Mouse (Mus musculus): Measurements from ENCODE around the gene Defb23. TPM values are rescaled to one million over a fixed set of nuclear protein-coding genes. Genes with fewer than 3 reads are reported as not detected.
"Not testable (repeated sequence)": the region's sequence is repeated elsewhere in the genome, so short reads cannot be mapped to it uniquely, and the experiment has no call there.

The Defb23 gene
- polyA plus RNA-seq, 1 experiment from 2014 or later = not detected

- H3K9me3 ChIP-seq (replicated peaks) = no peaks in the 10 kb centered on the region
- WGBS (ENCODE audit: insufficient replicate concordance) = 62% methylated on average over 7 of the region's 7 CpGs
- no peaks in the 10 kb centered on the region for H3K36me3 ChIP-seq
- H3K27ac ChIP-seq = no peak overlapping the region
- H3K4me1 ChIP-seq = peaks cover 16% of the 10 kb centered on the region
- H3K4me3 ChIP-seq = no peak overlapping the region
- no peak overlapping the region for H3K4me2 ChIP-seq
- no peak overlapping the region for H3K9ac ChIP-seq
- no peak for ATAC-seq
- 0 out of 2 replicates have a peak, but pooled peaks cover 4% of the 10 kb centered on the region for H3K27me3 ChIP-seq (replicated peaks)
These were observed 28.0 kb downstream of the Defb23 start for GRCm38 (mm10) chr2:152436405-152436901.

GRCm38 (mm10) chr2:152428481-152428880 is 35.9 kb downstream of the Defb23 start:
- not testable (repeated sequence) for H3K27ac ChIP-seq; H3K4me2 ChIP-seq; H3K9me3 ChIP-seq (replicated peaks); H3K36me3 ChIP-seq; H3K4me3 ChIP-seq; ATAC-seq; H3K9ac ChIP-seq; H3K27me3 ChIP-seq (replicated peaks); H3K4me1 ChIP-seq
- 65% methylated on average over 2 of the region's 2 CpGs for WGBS (ENCODE audit: insufficient replicate concordance)

GRCm38 (mm10) chr2:152427493-152427892 is 36.9 kb downstream of the Defb23 start:
- Histone ChIP-seq H3K27me3 (replicated peaks) (0 out of 2 replicates have a peak, but pooled peaks cover 6% of the 10 kb centered on the region), H3K9me3 (replicated peaks) (peaks cover 5% of the 10 kb centered on the region; the same call in 1 of the 2 replicates), H3K4me1 (no peaks in the 10 kb centered on the region), H3K27ac (no peak overlapping the region), H3K36me3 (no peaks in the 10 kb centered on the region), H3K9ac (no peak overlapping the region), H3K4me3 (no peak overlapping the region), H3K4me2 (no peak overlapping the region)
- 39% methylated on average over 12 of the region's 12 CpGs for WGBS (ENCODE audit: insufficient replicate concordance)
- ATAC-seq = no peak

- peak overlapping the region; percentile 93; the same call in 1 of the 2 replicates for H3K27ac ChIP-seq
- ATAC-seq = no peak
- peak overlapping the region; percentile 91 for H3K4me2 ChIP-seq
- H3K9ac ChIP-seq = peak overlapping the region; percentile 98
- peaks cover 39% of the 10 kb centered on the region for H3K4me1 ChIP-seq
- peaks cover 14% of the 10 kb centered on the region for H3K36me3 ChIP-seq
- peaks cover 9% of the 10 kb centered on the region for H3K9me3 ChIP-seq (replicated peaks)
- H3K4me3 ChIP-seq = peak overlapping the region; percentile 98
- WGBS (ENCODE audit: insufficient replicate concordance) = 96% methylated on average over 3 of the region's 3 CpGs
- no peaks in the 10 kb centered on the region for H3K27me3 ChIP-seq (replicated peaks)
These were observed 48.6 kb downstream of the Defb23 start for GRCm38 (mm10) chr2:152415786-152416185.

GRCm38 (mm10) chr2:152415287-152415686 is 49.1 kb downstream of the Defb23 start, which contains the start of gene 6820408C15Rik:
6820408C15Rik (plus strand) TSS chr2:152415587.
- Histone ChIP-seq H3K9ac (peak within 1 kb of the TSS; percentile 98), H3K4me2 (peak within 1 kb of the TSS; percentile 91), H3K4me3 (peak within 1 kb of the TSS; percentile 98), H3K36me3 (peaks cover 14% of the 10 kb centered on the region), H3K9me3 (replicated peaks) (peaks cover 9% of the 10 kb centered on the region), H3K27ac (peak within 1 kb of the TSS; percentile 93), H3K27me3 (replicated peaks) (no peaks in the 10 kb centered on the region), H3K4me1 (peaks cover 44% of the 10 kb centered on the region)
- 0 out of 2 replicates have a peak, but pooled peaks have one; percentile 0 for ATAC-seq
- 32% methylated on average over 4 of the region's 4 CpGs for WGBS (ENCODE audit: insufficient replicate concordance)

- Histone ChIP-seq H3K36me3 (peaks cover 14% of the 10 kb centered on the region), H3K4me3 (peak within 1 kb of the TSS; percentile 98), H3K4me2 (peak within 1 kb of the TSS; percentile 91), H3K4me1 (peaks cover 50% of the 10 kb centered on the region), H3K9me3 (replicated peaks) (peaks cover 9% of the 10 kb centered on the region), H3K9ac (peak within 1 kb of the TSS; percentile 98), H3K27ac (peak within 1 kb of the TSS; percentile 93), H3K27me3 (replicated peaks) (no peaks in the 10 kb centered on the region)
- ATAC-seq = peak; percentile 78
- WGBS (ENCODE audit: insufficient replicate concordance) = under 1% methylated on average over 65 of the region's 65 CpGs
These were observed 49.7 kb downstream of the Defb23 start, which contains the start of gene Zcchc3 for GRCm38 (mm10) chr2:152414591-152415165. Zcchc3 (minus strand) TSS chr2:152415027.

GRCm38 (mm10) chr2:152413765-152414584 is 50.4 kb downstream of the Defb23 start:
- peaks cover 9% of the 10 kb centered on the region for H3K9me3 ChIP-seq (replicated peaks)
- peak overlapping the region; percentile 98 for H3K9ac ChIP-seq
- peaks cover 14% of the 10 kb centered on the region for H3K36me3 ChIP-seq
- peak; percentile 49 for ATAC-seq
- peaks cover 56% of the 10 kb centered on the region for H3K4me1 ChIP-seq
- peak overlapping the region; percentile 93 for H3K27ac ChIP-seq
- peak overlapping the region; percentile 98 for H3K4me3 ChIP-seq
- WGBS (ENCODE audit: insufficient replicate concordance) = under 1% methylated on average over 84 of the region's 86 CpGs
- peak overlapping the region; percentile 91 for H3K4me2 ChIP-seq
- no peaks in the 10 kb centered on the region for H3K27me3 ChIP-seq (replicated peaks)

- Histone ChIP-seq H3K36me3 (peaks cover 14% of the 10 kb centered on the region), H3K4me1 (peaks cover 56% of the 10 kb centered on the region), H3K9ac (peak overlapping the region; percentile 98), H3K9me3 (replicated peaks) (peaks cover 9% of the 10 kb centered on the region), H3K4me2 (peak overlapping the region; percentile 91), H3K27me3 (replicated peaks) (no peaks in the 10 kb centered on the region), H3K4me3 (peak overlapping the region; percentile 98), H3K27ac (peak overlapping the region; percentile 93)
- ATAC-seq = peak; percentile 33
- WGBS (ENCODE audit: insufficient replicate concordance) = 3% methylated on average over 21 of the region's 21 CpGs
These were observed 51.2 kb downstream of the Defb23 start for GRCm38 (mm10) chr2:152413158-152413764.

- peak overlapping the region; percentile 93 for H3K27ac ChIP-seq
- no peak for ATAC-seq
- H3K4me2 ChIP-seq = peak overlapping the region; percentile 91
- peaks cover 9% of the 10 kb centered on the region for H3K9me3 ChIP-seq (replicated peaks)
- WGBS (ENCODE audit: insufficient replicate concordance) = 10% methylated on average over 15 of the region's 15 CpGs
- peak overlapping the region; percentile 98 for H3K9ac ChIP-seq
- H3K27me3 ChIP-seq (replicated peaks) = no peaks in the 10 kb centered on the region
- peak overlapping the region; percentile 98 for H3K4me3 ChIP-seq
- H3K4me1 ChIP-seq = peaks cover 56% of the 10 kb centered on the region
- peaks cover 14% of the 10 kb centered on the region for H3K36me3 ChIP-seq
These were observed 51.8 kb downstream of the Defb23 start for GRCm38 (mm10) chr2:152412526-152413157.

GRCm38 (mm10) chr2:152411471-152411870 is 52.9 kb downstream of the Defb23 start:
- Histone ChIP-seq H3K9me3 (replicated peaks) (peaks cover 9% of the 10 kb centered on the region), H3K9ac (peak overlapping the region; percentile 98; the same call in 1 of the 2 replicates), H3K4me2 (peak overlapping the region; percentile 91), H3K36me3 (peaks cover 14% of the 10 kb centered on the region), H3K27me3 (replicated peaks) (no peaks in the 10 kb centered on the region), H3K27ac (peak overlapping the region; percentile 93), H3K4me3 (peak overlapping the region; percentile 98), H3K4me1 (peaks cover 62% of the 10 kb centered on the region)
- WGBS (ENCODE audit: insufficient replicate concordance) = 24% methylated on average over 7 of the region's 7 CpGs
- no peak for ATAC-seq

GRCm38 (mm10) chr2:152410971-152411371 is 53.4 kb downstream of the Defb23 start:
- peaks cover 4% of the 10 kb centered on the region for H3K9me3 ChIP-seq (replicated peaks)
- H3K4me2 ChIP-seq = peak overlapping the region; percentile 91
- WGBS (ENCODE audit: insufficient replicate concordance) = 6% methylated on average over 15 of the region's 15 CpGs
- peaks cover 10% of the 10 kb centered on the region for H3K36me3 ChIP-seq
- peaks cover 65% of the 10 kb centered on the region for H3K4me1 ChIP-seq
- peak overlapping the region; percentile 98 for H3K4me3 ChIP-seq
- H3K9ac ChIP-seq = no peak overlapping the region
- H3K27me3 ChIP-seq (replicated peaks) = no peaks in the 10 kb centered on the region
- peak overlapping the region; percentile 93 for H3K27ac ChIP-seq
- ATAC-seq = no peak
